Mouse (Mus musculus): Measurements from ENCODE around the gene Tjp1.

DNA sequence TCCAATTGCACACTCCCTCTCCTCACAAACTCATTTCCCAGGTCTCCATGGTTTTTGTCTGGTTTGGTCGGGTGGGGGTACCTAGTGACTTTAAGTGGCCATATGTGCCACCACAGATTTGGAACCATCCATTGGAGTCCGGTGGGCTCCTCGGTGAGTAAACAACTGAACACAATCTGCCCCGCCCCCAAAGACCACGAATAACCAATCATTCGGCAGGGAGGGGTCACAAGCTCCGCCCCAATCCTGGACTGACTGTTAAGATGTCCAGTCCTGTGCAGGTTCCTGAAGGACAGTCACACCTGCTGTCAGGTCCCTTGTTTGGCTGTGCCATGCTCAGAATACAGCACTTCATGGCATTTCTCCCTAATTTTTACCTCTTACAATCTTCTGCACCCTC is 37.1 kb downstream of the Tjp1 start:
- no peak for TF ChIP-seq EP300 (IDR thresholded peaks at IDR 0.05; ENCODE audit: low read depth)
- no peak for TF ChIP-seq CTCF (IDR thresholded peaks at IDR 0.05; ENCODE audit: low read depth)
